Mouse (Mus musculus): ENCODE measurements at regions not wholly inside any gene's neighbourhood (a gene's known extent, or its start where the extent isn't known, plus 50 kb on each side); places are given as distances from the start of the nearest gene placed in this dataset.

GRCm38 (mm10) chr17:15955656-15956055 is 124.8 kb upstream of the Rgmb start:
- Histone ChIP-seq H3K9ac (ENCODE audit: control insufficient read depth, low read depth, low read length, poor library complexity, severe bottlenecking) (no peak overlapping the region), H3K36me3 (ENCODE audit: control insufficient read depth in 1 of 2, insufficient read depth in 2 of 2, low read length in 2 of 2) (no peaks in the 10 kb centered on the region), H3K79me2 (ENCODE audit: control insufficient read depth, insufficient read depth, low read length, poor library complexity) (no peaks in the 10 kb centered on the region), H3K27ac (ENCODE audit: control insufficient read depth, low read depth, low read length) (no peak overlapping the region), H3K4me1 (ENCODE audit: control insufficient read depth in 1 of 2, insufficient read depth in 2 of 2, low read length in 2 of 2) (no peaks in the 10 kb centered on the region), H3K4me3 (ENCODE audit: control insufficient read depth in 1 of 2, insufficient read depth in 1 of 2, low read depth in 2 of 2, low read length in 2 of 2) (no peak overlapping the region), H3K27me3 (ENCODE audit: control insufficient read depth in 1 of 2, insufficient read depth in 2 of 2, low read length in 2 of 2) (no peaks in the 10 kb centered on the region), H3K9me3 (replicated peaks; ENCODE audit: insufficient read depth, low read length) (no peaks in the 10 kb centered on the region)
- no peak for DNase-seq (ENCODE audit: low read depth, low spot score)
- TF ChIP-seq MYB (IDR thresholded peaks at IDR 0.05; ENCODE audit: low read depth, low read length): no peak
- no peak for TF ChIP-seq TAL1 (IDR thresholded peaks at IDR 0.05; ENCODE audit: low read length)
- TF ChIP-seq ZC3H11A (IDR thresholded peaks at IDR 0.05; ENCODE audit: low read depth, low read length): no peak
- TF ChIP-seq MYC (IDR thresholded peaks at IDR 0.05; ENCODE audit: low read depth, low read length): no peak
- no peak for TF ChIP-seq MEF2A (IDR thresholded peaks at IDR 0.05; ENCODE audit: extremely low read depth, insufficient replicate concordance, low read depth, low read length, poor library complexity, severe bottlenecking)
- no peak for TF ChIP-seq SMC3 (IDR thresholded peaks at IDR 0.05; ENCODE audit: low read depth, low read length)
- no peak for TF ChIP-seq POLR2AphosphoS2 (IDR thresholded peaks at IDR 0.05; ENCODE audit: low read length)
- TF ChIP-seq CTCF (IDR thresholded peaks at IDR 0.05 in 2 of 3, conservative IDR thresholded peaks at IDR 0.05 in 1 of 3; ENCODE audit: control insufficient read depth in 1 of 3, insufficient read depth in 1 of 3, low read depth in 2 of 3, low read length in 3 of 3, poor library complexity in 1 of 3, severe bottlenecking in 1 of 3): no peak
- TF ChIP-seq ZKSCAN1 (IDR thresholded peaks at IDR 0.05; ENCODE audit: low read depth, low read length): no peak
- TF ChIP-seq MAFK (IDR thresholded peaks at IDR 0.05; ENCODE audit: borderline replicate concordance, low read depth, low read length): no peak
- no peak for TF ChIP-seq KAT2A (conservative IDR thresholded peaks at IDR 0.05; ENCODE audit: low read depth, low read length)

DNA sequence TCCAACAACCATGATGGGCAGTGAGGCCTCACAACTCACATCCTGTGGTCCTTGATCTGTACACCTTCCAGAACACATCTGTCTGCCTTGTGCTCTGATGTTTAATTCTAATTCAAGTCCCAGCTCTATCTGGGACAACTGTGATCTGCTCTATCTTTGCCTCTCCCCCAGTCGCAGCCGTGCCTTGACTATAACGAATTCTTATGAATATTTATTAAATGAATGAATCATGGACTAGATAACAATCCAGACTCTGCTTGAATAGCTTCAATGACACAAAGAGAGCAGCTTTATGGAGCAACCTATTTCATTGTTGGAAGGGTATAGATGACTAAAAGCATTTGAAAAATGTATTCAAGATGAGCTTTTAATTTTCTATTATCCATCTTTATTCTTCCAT is 120.8 kb upstream of the Rgmb start:
- no peaks in the 10 kb centered on the region for H3K36me3 ChIP-seq (ENCODE audit: control insufficient read depth in 1 of 2, insufficient read depth in 2 of 2, low read length in 2 of 2)
- no peaks in the 10 kb centered on the region for H3K79me2 ChIP-seq (ENCODE audit: control insufficient read depth, insufficient read depth, low read length, poor library complexity)
- no peak overlapping the region for H3K9ac ChIP-seq (ENCODE audit: control insufficient read depth, low read depth, low read length, poor library complexity, severe bottlenecking)
- no peaks in the 10 kb centered on the region for H3K4me1 ChIP-seq (ENCODE audit: control insufficient read depth in 1 of 2, insufficient read depth in 2 of 2, low read length in 2 of 2)
- TF ChIP-seq CTCF (IDR thresholded peaks at IDR 0.05 in 2 of 3, conservative IDR thresholded peaks at IDR 0.05 in 1 of 3; ENCODE audit: control insufficient read depth in 1 of 3, insufficient read depth in 1 of 3, low read depth in 2 of 3, low read length in 3 of 3, poor library complexity in 1 of 3, severe bottlenecking in 1 of 3): no peak
- no peak overlapping the region for H3K27ac ChIP-seq (ENCODE audit: control insufficient read depth, low read depth, low read length)
- no peaks in the 10 kb centered on the region for H3K9me3 ChIP-seq (replicated peaks; ENCODE audit: insufficient read depth, low read length)
- no peak for DNase-seq (ENCODE audit: low read depth, low spot score)
- H3K27me3 ChIP-seq (ENCODE audit: control insufficient read depth in 1 of 2, insufficient read depth in 2 of 2, low read length in 2 of 2): no peaks in the 10 kb centered on the region
- no peak overlapping the region for H3K4me3 ChIP-seq (ENCODE audit: control insufficient read depth in 1 of 2, insufficient read depth in 1 of 2, low read depth in 2 of 2, low read length in 2 of 2)

DNA sequence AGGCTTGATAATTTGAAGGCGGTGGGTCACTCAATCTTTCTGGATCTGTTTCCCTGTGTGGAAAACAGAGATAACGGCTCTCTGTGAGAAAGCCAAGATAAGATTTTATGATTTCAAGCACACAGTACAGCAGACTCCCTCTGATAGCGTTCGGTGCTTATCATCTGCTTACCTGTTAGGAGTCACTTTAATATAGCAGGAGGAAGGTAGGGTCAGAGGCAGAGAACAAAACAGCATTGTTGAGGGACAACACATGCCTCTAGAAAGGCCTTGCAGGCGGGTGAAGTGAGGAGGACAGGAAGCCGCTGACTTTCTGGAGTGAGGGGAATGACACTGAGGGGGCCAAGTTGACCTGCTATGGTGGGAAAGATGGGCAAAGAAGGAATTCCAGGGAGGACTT is 118.9 kb upstream of the Rgmb start:
- Histone ChIP-seq H3K27me3 (ENCODE audit: control insufficient read depth in 1 of 2, insufficient read depth in 2 of 2, low read length in 2 of 2) (peaks cover 0 to 2% of the 10 kb centered on the region in 2 experiments; a peak in 1 of 4 replicates), H3K27ac (ENCODE audit: control insufficient read depth, low read depth, low read length) (no peak overlapping the region), H3K4me3 (ENCODE audit: control insufficient read depth in 1 of 2, insufficient read depth in 1 of 2, low read depth in 2 of 2, low read length in 2 of 2) (no peak overlapping the region), H3K36me3 (ENCODE audit: control insufficient read depth in 1 of 2, insufficient read depth in 2 of 2, low read length in 2 of 2) (no peaks in the 10 kb centered on the region), H3K9ac (ENCODE audit: control insufficient read depth, low read depth, low read length, poor library complexity, severe bottlenecking) (no peak overlapping the region), H3K4me1 (ENCODE audit: control insufficient read depth in 1 of 2, insufficient read depth in 2 of 2, low read length in 2 of 2) (no peaks in the 10 kb centered on the region), H3K79me2 (ENCODE audit: control insufficient read depth, insufficient read depth, low read length, poor library complexity) (no peaks in the 10 kb centered on the region), H3K9me3 (replicated peaks; ENCODE audit: insufficient read depth, low read length) (no peaks in the 10 kb centered on the region)
- TF ChIP-seq MXI1 (IDR thresholded peaks at IDR 0.05; ENCODE audit: low read depth, low read length): no peak
- no peak for TF ChIP-seq ETS1 (IDR thresholded peaks at IDR 0.05; ENCODE audit: low read depth, low read length)
- no peak for TF ChIP-seq KAT2A (conservative IDR thresholded peaks at IDR 0.05; ENCODE audit: low read depth, low read length)
- no peak for TF ChIP-seq CTCF (IDR thresholded peaks at IDR 0.05 in 2 of 3, conservative IDR thresholded peaks at IDR 0.05 in 1 of 3; ENCODE audit: control insufficient read depth in 1 of 3, insufficient read depth in 1 of 3, low read depth in 2 of 3, low read length in 3 of 3, poor library complexity in 1 of 3, severe bottlenecking in 1 of 3)
- TF ChIP-seq USF2 (IDR thresholded peaks at IDR 0.05; ENCODE audit: borderline replicate concordance in 1 of 2, insufficient read depth in 1 of 2, low read depth in 1 of 2, low read length in 2 of 2): no peak
- TF ChIP-seq TCF12 (IDR thresholded peaks at IDR 0.05; ENCODE audit: low read depth, low read length): no peak
- TF ChIP-seq NRF1 (IDR thresholded peaks at IDR 0.05; ENCODE audit: insufficient read depth, low read depth, low read length, poor library complexity, severe bottlenecking): no peak
- DNase-seq (ENCODE audit: low read depth, low spot score): no peak
